Mouse (Mus musculus): ENCODE measurements around the gene Plekhg5.
A peak's percentile ranks its signal among the peaks of the same experiment; 100 is the strongest.

DNA sequence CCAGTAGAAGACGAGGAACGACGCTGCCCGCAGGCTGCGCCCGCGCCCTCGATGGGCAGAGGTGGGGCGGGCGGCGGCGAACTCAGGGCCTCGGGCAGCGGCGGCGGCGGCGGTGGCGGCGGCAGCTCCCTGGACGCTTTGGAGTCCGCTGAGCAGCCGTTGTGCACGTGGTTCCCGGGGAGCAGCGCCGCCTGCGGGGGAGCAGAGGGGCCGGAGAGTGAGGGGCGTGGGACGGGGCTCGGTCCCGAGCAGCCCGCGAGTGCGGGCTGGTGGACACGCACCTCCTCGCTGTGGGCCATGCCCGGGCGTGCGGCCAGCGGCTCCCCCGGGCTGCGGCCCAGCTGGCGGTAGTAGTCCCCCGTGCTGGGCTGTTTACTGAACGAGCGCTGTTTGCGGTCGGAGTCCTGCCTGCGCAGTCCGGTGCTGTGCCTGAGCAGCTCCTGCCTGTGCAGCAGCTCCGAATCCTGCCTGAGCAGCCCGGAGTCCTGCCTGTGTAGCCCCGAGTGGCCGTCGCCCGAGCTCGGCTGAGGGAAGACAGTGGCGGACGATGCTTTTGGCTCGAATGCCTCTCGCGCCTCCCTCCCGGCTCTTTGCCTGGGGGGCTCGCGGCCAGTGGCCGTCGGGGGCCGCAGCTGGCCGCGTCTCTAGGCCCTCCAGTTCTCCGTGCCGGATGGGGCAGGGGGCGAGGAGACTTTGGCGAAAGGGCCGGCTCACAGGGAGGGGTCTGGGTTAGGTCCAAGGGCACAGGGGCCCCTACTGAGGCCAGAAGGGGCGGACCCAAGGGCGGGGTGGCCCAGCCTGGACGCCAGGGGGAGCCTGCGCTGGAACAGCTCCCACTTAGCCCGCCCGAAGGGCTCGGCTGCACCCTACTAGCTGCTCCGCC is 58.7 kb downstream of the Plekhg5 start:
- TF ChIP-seq EP300 (IDR thresholded peaks at IDR 0.05; ENCODE audit: low read depth) (no peak), CTCF (IDR thresholded peaks at IDR 0.05; ENCODE audit: low read depth) (peak; percentile 59)
